Mouse (Mus musculus): ENCODE results near the gene Gon4l. TPM values are rescaled to one million over a fixed set of nuclear protein-coding genes. Genes with fewer than 3 reads are reported as not detected.
"Not testable (repeated sequence)": the region's sequence is repeated elsewhere in the genome, so short reads cannot be mapped to it uniquely, and the experiment has no call there.

Gene Gon4l
- total RNA-seq (2015) (11.9 and 13.8 TPM in 2 replicates), total RNA-seq (2017) (25.4 and 26.1 TPM in 2 replicates)

DNA sequence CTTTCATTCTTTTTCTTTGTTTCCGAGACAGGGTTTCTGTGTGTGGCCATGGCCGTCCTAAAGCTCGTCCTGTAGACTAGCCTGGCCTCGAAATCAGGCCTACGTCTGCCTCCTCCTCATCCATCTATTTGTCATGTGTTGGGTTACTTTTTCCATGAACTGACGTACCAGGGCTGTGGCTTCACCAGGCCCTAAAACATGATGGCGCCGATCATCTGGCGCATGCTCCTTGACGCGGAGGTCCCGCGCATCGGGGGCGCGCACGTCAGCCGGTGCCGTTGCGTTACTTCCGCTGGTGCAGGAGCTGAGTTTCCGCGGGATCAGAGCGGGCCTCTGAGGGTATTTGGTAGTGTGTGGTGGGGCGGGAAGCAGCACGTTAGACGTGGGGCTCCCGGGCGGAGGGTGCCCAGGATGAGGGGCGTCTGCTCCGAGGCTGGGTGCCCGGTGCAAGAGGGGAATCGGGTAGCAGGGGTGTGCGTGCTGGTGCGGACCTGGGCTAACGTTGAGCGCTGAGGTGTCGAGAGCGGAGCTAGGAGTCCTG, at the start of gene Gon4l:
TSS of gene Gon4l (plus strand) at position 281 of the 541 bp plus-strand sequence.
- ATAC-seq (ENCODE audit: poor library complexity, severe bottlenecking), result peak; percentile 85

DNA sequence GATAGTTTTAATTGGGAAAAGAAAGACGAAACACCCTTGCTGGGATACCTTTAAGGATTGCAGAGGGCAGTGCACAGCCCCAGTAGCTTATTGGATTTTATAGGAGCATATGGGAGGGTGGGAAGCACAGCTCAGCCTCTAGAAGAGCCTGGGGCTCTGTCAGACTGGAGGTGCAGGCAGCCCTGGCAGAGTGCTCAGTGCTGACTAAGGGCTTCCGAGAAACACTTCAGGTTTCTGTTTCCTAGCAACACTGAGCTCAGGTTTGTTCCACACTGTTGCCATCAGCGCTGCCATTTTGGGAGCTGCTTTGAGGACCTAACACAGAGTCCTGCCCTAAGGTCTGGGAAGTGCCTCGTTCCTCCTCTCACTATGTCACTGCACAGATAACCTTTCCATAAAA, 48.7 kb upstream of the Gon4l start:
- ATAC-seq (ENCODE audit: poor library complexity, severe bottlenecking), result not testable (repeated sequence)

DNA sequence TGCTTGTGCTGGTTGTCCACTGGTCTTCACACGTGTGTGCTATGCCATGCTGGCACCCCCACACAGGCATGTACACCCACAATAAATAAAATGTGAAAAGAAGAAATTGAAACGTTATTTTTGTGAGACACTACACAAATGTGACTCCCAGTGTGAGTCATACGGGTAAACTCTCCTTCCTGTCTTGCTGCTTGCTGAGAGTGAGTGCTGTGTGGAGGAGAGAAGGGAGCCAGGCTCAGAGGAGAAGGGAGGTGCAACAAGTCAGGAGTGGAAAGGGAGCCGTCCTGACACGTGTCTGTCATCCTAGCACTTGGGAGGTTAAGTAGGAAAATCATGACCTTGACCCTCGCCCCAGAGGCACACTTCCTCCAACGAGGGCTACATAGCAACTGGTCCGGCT, 48.2 kb upstream of the Gon4l start:
- not testable (repeated sequence) for ATAC-seq (ENCODE audit: poor library complexity, severe bottlenecking)

DNA sequence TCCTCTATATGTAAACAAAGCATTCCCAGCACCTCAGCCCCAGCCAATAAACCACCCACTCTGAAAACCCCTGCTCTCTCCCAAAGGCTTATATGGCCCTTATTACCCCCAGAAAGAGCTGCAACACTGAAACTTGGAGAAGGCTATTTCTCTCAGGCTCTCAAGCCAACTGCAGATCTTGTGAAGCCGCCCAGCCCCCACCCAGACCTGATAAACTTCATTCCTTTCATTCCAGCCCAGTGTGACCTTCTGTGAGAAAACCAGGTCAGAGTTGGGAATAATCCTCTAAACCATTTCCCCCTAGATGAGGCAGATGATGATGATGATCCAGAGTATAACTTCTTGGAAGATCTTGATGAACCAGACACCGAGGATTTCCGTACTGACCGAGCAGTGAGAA, 47.0 kb upstream of the Gon4l start:
- ATAC-seq (ENCODE audit: poor library complexity, severe bottlenecking), result not testable (repeated sequence)

DNA sequence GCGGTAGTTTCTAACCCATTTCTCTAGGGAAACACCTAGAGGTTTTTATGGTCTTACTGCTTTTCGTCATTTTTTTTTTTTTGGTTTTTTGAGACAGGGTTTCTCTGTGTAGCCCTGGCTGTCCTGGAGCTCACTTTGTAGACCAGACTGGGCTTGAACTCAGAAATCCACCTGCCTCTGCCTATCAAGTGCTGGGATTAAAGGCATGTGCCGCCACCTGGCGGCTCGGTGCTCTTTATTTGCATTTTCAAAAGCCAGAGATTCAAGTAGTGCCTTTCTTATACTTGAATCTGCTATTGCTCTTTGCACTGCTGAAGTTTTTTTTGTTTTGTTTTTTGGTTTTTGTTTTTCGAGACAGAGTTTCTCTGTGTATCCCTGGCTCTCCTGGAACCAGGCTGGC, 37.5 kb upstream of the Gon4l start:
- not testable (repeated sequence) for ATAC-seq (ENCODE audit: poor library complexity, severe bottlenecking)

DNA sequence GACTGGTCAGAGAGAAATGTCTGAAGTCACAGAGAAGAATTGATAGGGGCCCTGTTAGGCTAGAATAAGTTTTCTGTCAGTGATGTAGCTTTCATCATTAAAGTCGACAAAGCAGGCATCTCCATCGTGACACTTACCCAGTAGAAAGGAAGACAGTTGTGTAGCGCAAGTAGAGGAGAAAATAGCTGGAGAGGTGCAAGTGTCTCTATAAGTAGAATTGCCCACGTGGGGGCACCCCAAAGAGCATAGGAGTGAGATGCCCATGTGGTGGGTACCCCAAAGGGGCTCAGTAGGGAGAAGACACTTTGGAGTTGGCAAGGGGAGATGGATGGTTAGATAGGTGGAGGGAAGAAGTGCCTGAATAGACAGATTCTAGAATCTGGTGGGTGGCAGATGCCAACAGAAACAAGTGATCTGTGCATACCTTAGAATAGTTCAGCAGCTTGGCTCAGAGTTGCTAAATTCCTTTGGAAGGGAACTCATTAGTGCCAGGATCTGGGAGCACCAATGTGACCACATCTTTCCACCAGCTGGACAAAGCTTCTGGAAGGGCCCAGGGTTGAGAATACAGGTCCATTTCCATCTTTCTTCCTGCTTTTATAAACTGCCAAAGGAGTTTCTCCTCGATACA, 31.0 kb upstream of the Gon4l start:
- no peak for ATAC-seq (ENCODE audit: poor library complexity, severe bottlenecking)

DNA sequence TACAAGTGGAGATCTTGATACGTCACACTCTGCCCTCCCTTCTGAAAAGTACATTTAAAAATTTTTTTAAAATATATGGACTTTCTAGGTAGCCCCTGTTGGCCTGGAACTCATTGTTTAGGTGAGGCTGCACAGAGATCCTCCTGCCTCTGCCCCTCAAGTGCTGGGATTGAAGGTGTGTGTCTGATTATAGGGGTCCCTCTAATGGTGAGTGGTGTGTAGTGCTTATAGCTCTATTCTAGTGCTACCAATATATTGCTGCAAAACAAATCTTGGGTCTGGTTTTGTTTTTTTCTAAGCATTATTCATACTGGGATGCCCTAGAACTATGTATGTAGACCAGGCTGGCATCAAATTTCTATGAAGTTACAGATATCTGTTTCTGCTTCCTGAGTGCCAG, 9.3 kb upstream of the Gon4l start:
- ATAC-seq (ENCODE audit: poor library complexity, severe bottlenecking), result no peak

DNA sequence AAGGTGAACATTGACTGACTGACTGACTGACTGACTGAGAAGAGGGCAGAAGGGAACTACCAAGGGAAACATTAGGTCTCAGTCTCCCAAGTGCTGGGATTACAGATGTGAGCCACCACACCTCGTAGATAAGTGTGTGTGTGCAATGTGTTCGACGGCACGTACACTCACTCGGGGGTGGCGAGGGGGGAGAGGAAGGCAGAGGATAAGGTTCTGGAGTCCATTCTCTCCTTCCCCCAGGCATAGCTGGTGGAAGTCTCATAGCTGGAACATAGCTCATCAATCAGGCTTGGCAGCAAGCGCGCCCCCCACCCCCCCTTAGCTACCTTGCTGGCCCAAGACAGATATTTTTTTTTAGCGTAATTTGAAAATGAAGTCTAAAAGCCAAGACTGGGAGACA, 7.8 kb upstream of the Gon4l start:
- no peak for ATAC-seq (ENCODE audit: poor library complexity, severe bottlenecking)

DNA sequence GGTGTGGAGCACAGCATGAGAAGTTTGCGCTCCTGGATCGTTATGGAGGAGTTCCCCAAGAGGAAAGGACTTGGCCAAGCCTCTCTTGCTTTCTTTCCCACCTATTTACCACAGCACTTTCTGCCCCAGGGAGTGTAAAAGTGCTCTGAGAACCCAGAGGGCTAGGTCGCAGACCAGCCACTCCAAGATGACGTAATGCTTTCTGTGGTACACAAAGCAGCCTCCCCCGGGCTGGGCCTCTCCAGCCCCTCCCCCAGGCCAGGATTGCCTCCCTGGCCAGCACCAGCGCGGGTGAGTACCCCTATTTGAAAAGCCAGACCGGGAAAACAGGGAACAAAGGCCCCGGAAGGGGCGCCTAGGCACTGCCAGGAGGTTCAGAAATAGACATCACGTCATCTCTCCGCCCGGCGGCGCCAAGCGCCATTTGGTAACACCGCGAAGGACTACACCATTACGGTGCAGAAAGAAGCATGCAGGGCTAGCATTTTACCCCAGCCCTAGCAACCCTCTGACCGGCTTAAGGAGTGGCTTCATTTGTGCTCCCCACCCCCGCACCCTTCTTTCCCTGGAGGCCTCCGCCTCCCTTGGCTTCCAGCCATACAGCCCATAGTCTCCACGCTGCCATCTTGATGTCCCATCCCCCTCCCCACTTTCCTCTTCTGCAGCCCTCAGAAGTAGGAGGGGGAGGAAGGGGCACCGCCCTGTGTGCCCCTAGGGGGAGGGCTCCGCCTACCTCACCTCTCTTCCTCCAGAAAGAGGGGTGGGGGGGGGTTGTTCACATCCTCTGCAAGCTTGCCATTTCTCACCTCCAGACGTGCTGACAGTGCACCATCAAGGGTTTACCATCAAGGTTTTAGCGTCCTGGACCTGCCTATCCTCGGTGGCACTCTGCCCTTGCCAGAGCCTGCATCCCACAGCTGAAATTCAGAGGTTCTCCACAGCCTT, 3.6 kb upstream of the Gon4l start:
- peak; percentile 36 for ATAC-seq (ENCODE audit: poor library complexity, severe bottlenecking)

DNA sequence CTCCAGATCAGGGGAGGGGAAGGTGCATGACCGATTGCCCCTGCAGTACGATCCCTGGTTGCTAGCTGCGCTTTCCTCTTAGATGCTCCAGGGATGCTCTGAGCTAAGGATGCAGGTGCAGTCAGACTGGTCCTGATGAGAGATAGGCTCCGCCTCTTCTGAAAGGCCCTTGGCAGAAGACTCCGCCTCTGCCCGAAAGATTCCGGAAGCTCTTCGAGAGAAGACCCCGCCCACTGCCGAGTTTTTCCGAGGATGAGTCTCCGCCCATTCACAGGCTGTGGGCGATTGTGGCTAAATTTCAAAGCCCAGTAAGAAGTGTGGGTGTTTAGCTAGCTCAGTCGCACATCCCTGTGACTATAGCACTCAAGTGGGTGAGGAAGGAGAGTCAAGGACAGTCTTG, 2.6 kb upstream of the Gon4l start:
- ATAC-seq (ENCODE audit: poor library complexity, severe bottlenecking), result peak; percentile 70

DNA sequence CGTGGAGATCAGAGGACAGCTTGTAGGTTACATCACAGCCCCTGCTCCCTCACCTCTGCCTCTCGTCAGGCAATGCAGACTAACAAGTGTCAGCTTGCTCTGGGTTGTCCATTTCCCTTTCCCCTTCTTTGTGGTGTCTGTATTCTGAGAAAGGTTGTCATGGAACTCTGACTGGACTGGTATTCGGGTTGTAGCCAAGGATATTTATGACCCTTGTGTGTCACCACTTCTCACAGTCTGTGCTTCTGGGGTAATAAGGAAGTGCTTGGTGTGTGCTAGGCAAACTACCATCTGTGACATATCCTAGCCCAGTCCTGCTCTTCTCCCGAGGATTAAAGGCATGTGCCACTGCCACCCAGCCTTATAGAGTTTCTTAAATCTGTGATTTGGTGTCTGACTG, 14.1 kb downstream of the Gon4l start:
- ATAC-seq (ENCODE audit: poor library complexity, severe bottlenecking), result no peak

DNA sequence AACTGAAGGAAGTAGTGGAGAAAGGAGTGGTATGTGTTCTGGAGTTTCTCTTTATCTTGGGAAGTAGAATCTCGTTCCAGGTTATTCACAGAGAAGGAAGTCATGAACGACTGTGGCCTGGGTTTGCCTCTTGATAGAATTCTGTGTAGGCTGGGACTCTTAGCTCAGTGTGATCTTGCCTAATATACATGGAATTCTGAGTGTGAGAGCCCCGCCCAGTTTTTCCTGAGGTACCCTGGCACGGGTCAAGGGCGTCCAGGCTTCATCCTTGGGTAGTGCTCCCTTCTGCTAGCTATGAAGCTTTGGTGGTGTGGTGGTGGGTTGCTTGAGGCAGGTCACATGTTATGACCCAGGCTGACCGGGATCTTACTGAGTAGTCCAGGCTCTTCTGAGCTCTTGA, 20.8 kb downstream of the Gon4l start:
- ATAC-seq (ENCODE audit: poor library complexity, severe bottlenecking), result no peak

DNA sequence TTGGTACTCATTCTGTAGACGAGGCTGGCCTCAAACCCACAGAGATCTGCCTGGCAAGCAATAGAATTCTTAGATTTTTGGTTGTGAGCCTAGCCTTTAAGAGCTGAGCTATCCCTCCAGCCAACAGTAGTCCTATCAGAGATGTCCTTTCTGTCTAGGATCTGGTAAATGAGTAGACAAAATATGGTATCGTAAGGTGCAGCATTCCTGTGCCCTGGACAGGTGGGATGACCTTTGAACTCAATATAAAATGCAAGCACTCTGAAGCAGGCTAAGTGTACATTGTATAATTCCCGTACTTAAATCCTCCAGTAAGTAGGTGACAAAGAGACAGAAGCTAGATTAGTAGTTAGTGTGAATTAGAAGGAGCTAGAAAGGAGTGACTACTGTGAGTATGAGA, 27.1 kb downstream of the Gon4l start:
- no peak for ATAC-seq (ENCODE audit: poor library complexity, severe bottlenecking)

DNA sequence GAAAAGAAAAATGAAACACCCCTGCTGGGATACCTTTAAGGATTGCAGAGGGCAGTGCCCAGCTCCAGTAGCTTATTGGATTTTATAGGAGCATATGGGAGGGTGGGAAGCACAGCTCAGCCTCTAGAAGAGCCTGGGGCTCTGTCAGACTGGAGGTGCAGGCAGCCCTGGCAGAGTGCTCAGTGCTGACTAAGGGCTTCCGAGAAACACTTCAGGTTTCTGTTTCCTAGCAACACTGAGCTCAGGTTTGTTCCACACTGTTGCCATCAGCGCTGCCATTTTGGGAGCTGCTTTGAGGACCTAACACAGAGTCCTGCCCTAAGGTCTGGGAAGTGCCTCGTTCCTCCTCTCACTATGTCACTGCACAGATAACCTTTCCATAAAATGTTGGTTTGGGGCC, 31.7 kb downstream of the Gon4l start:
- ATAC-seq (ENCODE audit: poor library complexity, severe bottlenecking), result not testable (repeated sequence)

DNA sequence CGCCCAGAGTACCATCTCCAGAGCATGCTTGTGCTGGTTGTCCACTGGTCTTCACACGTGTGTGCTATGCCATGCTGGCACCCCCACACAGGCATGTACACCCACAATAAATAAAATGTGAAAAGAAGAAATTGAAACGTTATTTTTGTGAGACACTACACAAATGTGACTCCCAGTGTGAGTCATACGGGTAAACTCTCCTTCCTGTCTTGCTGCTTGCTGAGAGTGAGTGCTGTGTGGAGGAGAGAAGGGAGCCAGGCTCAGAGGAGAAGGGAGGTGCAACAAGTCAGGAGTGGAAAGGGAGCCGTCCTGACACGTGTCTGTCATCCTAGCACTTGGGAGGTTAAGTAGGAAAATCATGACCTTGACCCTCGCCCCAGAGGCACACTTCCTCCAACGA, 32.1 kb downstream of the Gon4l start:
- not testable (repeated sequence) for ATAC-seq (ENCODE audit: poor library complexity, severe bottlenecking)

DNA sequence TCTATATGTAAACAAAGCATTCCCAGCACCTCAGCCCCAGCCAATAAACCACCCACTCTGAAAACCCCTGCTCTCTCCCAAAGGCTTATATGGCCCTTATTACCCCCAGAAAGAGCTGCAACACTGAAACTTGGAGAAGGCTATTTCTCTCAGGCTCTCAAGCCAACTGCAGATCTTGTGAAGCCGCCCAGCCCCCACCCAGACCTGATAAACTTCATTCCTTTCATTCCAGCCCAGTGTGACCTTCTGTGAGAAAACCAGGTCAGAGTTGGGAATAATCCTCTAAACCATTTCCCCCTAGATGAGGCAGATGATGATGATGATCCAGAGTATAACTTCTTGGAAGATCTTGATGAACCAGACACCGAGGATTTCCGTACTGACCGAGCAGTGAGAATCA, 33.4 kb downstream of the Gon4l start:
- ATAC-seq (ENCODE audit: poor library complexity, severe bottlenecking), result not testable (repeated sequence)

DNA sequence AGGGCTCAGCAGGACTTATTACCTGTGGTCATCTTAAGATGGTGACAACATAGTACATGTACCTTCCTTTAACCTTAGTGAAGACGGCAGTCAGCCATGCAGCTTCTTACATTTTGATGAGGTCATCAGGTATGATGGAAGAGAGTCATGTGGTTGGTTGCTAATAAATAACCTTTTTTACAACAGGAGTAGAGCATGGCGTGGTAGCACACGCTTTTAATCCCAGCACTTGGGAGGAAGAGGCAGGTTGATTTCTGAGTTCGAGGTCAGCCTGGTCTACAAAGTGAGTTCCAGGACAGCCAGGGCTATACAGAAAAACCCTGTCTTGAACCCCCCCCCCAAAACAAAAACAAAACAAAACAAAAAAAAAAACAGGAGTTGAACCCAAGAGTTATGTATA, 47.5 kb downstream of the Gon4l start:
- ATAC-seq (ENCODE audit: poor library complexity, severe bottlenecking), result not testable (repeated sequence)

DNA sequence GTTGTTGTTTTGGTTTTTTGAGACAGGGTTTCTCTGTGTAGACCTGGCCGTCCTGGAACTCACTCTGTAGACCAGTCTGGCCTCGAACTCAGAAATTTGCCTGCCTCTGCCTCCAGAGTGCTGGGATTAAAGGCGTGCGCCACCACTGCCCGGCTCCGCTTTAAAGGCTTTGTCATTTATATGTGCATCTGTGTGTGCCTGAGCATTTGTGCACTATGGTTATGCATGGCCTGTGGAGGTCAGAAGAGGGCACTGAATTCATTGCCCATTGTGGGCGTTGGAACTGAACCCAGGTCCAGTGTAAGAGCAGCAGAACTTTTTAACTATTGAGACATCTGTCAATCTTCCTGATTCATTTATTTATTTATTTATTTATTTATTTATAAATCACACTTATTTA, 58.0 kb downstream of the Gon4l start:
- not testable (repeated sequence) for ATAC-seq (ENCODE audit: poor library complexity, severe bottlenecking)

DNA sequence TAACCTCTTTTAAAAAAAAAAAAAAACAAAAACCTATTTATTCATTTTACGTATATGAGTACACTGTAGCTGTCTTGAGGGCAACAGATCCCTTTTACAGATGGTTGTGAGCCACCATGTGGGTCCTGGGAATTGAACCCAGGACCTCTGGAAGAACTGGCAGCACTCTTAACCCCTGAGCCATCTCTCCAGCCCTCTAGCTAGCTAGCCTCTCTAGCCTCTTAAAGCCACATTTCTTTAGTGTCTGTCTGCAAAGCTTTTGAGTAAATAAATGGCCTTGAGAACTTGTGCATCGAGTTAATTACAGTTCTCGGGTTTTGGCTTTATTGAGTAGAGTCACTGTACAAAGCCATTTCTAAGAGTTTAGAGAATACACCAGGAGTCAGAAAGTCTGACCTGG, 69.8 kb downstream of the Gon4l start:
- ATAC-seq (ENCODE audit: poor library complexity, severe bottlenecking), result no peak

DNA sequence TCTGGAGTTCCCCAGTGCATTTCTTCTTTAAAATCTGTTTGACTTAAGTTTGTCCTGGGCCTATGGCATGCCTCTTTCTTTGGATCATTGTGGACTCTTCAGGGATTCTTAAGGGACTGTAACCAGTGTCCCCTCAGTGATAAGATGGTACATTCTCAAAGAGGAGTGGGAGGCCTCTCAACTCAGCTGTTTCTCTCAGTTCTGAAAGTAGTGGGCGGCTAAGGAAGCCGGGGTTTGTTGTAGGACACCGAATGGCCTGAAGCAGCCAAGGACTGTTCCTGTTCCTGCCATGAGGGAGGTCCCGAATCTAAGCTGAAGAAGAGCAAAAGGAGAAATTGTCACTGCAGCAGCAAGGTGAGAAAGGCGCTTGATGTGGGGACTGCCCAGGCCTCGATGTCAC, 70.2 kb downstream of the Gon4l start:
- ATAC-seq (ENCODE audit: poor library complexity, severe bottlenecking), result no peak

DNA sequence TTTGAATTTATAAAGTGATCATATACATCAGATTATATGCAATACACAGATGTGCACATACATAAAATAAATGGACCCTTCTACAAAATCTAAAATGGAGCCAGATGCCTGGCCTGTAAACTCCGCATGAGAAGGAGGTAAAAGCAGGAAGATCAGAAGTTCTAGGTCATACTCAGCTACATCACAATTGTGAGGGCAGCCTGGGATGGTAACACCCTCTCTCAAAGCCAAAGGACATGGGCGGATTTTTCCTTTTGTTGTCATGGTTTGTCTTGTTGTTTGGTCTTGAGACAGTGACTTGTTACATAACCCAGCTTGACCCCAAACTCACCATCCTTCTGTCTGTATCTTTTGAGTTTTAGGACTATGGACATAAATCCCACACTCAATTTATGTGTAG, 70.7 kb downstream of the Gon4l start:
- no peak for ATAC-seq (ENCODE audit: poor library complexity, severe bottlenecking)
